Mouse (Mus musculus): ENCODE results near the gene Teddm1a.

The Teddm1a gene

GRCm38 (mm10) chr1:153900860-153901730, 9.6 kb downstream of the Teddm1a start:
- in situ Hi-C loops (cut with MboI; ENCODE audit: unreplicated experiment in 2 of 2) = no loop called here

DNA sequence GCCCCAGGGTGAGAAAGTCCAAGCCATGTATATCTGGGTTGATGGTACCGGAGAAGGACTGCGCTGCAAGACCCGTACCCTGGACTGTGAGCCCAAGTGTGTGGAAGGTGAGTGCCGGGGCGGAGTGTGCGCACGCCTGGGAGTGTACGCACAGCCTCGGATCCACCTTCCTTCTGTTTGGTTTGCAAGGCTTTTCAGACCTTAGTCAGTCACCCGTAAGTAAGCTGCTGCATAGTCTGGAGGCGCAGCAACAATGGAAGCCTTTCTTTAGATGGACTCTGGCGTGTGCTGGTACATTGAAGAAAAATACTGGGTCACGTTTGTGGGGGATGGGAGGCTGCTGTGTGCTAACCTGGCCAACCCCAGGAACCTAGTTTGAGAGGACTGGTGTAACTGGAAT, 11.5 kb downstream of the Teddm1a start:
- in situ Hi-C loops (cut with MboI; ENCODE audit: unreplicated experiment in 2 of 2) = no loop called here

GRCm38 (mm10) chr1:153904236-153904635, 12.7 kb downstream of the Teddm1a start:
- in situ Hi-C loops (cut with MboI; ENCODE audit: unreplicated experiment in 2 of 2) = no loop called here

GRCm38 (mm10) chr1:153905884-153906283, 14.3 kb downstream of the Teddm1a start:
- in situ Hi-C loops (cut with MboI; ENCODE audit: unreplicated experiment in 2 of 2) = no loop called here

DNA sequence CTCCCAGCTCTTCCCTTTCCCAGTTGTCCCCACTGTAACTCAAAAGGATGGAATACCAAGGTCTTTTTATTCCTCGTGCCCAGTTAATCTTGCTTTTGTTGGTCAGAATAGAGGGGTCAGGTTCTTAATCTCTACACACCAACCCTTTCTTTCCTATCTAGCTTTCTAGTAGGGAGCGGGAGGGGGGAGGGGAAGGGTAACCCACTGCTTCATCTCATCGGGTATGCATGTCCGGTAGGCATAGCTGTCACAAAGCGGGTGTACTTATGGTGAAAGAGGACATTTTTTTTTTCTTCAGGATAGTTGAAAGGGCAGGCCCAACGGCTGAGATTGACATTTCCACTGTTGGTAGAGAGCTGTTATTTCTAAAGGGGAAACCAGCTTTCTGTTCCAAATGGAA, 16.7 kb downstream of the Teddm1a start:
- in situ Hi-C loops (cut with MboI; ENCODE audit: unreplicated experiment in 2 of 2) = no loop called here

DNA sequence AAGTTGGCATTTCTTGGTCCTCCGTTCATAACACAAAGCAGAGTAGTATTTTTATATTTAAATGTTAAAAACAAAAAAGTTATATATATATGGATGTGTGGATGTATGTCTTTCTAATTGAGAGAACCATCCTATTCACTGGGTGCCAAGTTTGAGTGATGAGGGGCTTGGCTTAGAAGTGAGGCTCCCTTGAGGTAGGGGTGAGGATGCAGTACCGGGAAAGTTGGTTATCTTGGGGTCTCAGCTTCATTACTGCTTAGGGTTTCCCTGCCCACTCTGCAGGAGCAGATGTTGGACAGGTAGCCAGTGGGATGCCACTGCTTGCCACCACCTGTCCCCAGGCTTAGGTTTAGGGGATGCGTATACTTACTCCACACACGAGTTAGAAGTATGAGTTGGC, 17.2 kb downstream of the Teddm1a start:
- in situ Hi-C loops (cut with MboI; ENCODE audit: unreplicated experiment in 2 of 2) = no loop called here

- in situ Hi-C loops (cut with MboI; ENCODE audit: unreplicated experiment in 2 of 2) = no loop called here
Measured at GRCm38 (mm10) chr1:153909213-153909962, 17.8 kb downstream of the Teddm1a start.

GRCm38 (mm10) chr1:153909963-153910291, 18.4 kb downstream of the Teddm1a start:
- in situ Hi-C loops (cut with MboI; ENCODE audit: unreplicated experiment in 2 of 2) = no loop called here

GRCm38 (mm10) chr1:153910423-153910822, 18.9 kb downstream of the Teddm1a start:
- in situ Hi-C loops (cut with MboI; ENCODE audit: unreplicated experiment in 2 of 2) = no loop called here

GRCm38 (mm10) chr1:153911276-153911795, 19.8 kb downstream of the Teddm1a start:
- in situ Hi-C loops (cut with MboI; ENCODE audit: unreplicated experiment in 2 of 2) = no loop called here

- in situ Hi-C loops (cut with MboI; ENCODE audit: unreplicated experiment in 2 of 2) = no loop called here
Measured at GRCm38 (mm10) chr1:153913869-153914268, 22.3 kb downstream of the Teddm1a start.

GRCm38 (mm10) chr1:153918521-153919206, 27.1 kb downstream of the Teddm1a start:
- in situ Hi-C loops (cut with MboI; ENCODE audit: unreplicated experiment in 2 of 2) = no loop called here

DNA sequence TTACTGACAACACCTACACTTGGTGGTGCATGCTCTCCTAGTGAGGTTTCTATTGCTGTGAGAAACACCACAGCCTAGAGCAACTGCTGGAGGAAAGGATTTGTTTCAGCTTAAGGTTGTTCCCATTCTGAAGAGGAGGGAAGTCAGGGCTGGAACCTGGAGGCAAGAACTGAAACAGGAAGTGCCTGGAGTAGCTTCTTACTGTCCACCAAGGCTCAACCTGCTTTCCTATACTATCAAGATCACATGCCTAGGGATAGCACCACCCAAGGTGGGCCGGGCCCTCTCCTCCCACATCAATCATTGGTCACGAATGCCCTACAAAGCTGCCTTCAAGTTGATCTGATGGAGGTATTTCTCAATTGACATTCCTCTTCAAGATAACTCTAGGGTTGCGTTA, 30.1 kb downstream of the Teddm1a start:
- in situ Hi-C loops (cut with MboI; ENCODE audit: unreplicated experiment in 2 of 2) = no loop called here

DNA sequence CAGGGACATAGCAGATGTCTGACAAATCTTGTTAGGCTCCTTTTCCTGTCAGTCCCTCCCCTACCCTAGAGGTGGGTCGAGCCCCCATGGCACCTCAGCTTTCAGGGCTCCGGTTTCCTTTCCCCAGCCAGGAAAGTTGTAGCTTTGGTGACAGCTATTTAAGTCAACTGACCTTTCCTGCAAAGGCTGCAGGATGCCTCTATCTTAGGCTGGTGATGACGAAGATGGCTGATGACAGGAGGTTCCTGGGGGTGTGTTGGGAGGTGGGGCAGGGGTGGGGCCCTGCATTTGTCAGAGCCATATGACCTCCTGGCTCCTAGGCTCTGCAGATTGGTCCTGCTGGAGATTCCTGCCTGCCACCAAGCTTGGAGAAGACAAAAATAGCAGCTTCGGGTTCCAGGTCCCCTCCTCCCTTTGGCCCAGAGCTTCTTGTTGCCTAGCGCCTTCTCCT, 31.1 kb downstream of the Teddm1a start:
- in situ Hi-C loops (cut with MboI; ENCODE audit: unreplicated experiment in 2 of 2) = no loop called here

DNA sequence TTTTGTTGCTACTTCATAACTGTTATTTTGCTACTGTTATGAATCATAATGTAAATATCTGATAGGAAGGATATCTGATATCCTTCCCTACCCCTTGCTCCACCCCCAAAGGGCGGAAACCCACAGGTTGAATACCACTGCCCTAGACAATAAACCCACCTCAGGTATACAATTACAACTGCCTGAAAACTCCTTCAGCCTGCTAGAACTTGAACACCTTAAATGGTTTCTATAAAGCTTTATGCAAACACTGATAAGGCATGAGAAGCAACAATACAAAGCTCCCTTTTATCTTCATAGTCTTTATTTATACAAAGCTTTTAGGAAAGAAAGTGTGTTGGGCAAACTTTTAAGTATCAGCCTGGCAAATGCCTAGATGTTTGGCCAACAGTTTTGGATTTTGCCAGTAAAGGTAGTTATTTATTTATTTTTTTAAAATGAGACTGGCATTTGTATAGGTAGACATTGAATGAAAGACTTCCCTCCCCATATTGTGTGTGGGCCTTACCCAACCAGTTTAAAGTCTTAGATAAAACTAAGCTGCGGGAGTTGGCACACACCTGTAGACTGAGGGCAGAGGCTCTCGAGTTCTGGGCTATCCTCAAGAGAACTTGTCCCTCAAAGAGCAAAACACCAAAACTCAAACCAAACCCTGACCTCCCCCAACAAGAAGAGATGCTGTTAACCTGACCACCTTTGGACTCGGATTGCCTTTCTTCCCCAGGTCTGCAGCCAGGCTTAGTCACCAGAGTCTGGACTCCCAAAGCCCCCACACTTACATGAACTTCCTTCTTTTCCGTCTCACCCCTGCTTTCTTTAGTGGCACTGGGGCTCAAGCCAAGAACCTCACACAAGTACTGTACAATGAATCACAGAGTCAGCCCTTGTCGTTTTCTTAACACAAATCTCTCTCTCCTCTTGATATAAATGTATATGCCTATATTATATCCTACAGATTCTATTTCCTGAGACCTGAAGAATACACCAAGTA, 33.1 kb downstream of the Teddm1a start:
- in situ Hi-C loops (cut with MboI; ENCODE audit: unreplicated experiment in 2 of 2) = no loop called here

DNA sequence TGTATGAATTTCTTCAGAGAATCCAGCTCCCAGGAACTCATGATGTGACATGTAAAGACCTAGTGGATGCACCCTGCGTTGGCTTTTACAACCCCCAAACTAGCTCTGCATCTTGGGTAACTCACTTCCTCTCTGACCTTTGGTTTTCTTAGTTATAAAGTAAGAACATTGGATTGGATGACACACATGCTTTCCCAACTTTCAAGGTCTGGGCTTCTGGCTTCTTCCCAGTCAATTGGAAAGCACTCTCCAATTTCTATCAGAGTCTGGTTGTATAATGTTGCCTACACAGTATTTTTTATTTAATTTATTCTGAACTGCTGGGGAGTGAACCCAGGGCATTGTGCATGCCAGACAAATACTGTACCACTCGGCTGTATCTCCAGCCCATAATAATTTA, 38.9 kb downstream of the Teddm1a start:
- in situ Hi-C loops (cut with MboI; ENCODE audit: unreplicated experiment in 2 of 2) = no loop called here

DNA sequence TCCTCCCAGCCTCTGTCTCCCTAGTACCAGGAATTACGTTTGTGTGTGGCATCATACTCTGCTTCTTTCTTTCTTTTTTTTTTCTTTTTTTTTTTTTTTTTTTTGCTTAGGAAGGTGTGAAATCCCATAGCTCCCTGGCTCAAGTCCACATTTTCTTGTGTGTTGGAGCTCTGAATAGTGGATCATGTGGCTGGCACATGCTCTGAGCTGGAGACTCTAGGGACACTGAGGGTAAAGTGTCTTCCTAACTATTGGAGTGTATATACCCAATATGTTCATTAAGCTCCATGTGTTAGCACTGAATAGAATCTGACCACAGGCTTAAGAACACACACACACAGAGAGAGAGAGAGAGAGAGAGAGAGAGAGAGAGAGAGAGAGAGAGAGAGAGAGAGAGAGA, 42.2 kb downstream of the Teddm1a start:
- in situ Hi-C loops (cut with MboI; ENCODE audit: unreplicated experiment in 2 of 2) = no loop called here

DNA sequence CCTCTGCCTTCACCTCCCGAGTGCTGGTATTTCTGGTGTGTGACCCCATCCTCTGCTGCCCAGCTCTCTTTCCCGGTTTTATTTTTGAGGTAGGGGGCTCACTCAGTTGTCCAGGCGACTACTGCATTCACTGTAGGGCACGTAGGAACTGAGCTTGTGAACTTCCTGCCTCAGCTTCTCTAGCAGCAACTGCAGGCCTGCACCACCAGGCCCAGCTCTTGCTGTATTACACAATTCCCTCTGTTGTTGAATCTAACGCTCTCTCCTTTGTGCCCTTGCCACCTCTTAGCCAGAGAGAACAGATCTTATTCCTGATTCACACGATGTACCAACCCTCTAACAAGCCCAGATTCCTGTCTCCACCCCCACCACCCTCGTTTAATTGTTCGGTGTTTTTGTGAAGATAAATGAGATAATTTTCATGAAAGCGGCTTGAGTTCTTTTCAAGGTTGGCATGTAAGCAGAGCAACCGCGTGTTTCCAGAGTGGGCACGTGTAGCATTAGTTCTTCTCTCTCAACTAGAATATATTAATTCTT, 44.4 kb downstream of the Teddm1a start:
- in situ Hi-C loops (cut with MboI; ENCODE audit: unreplicated experiment in 2 of 2) = no loop called here

- in situ Hi-C loops (cut with MboI; ENCODE audit: unreplicated experiment in 2 of 2) = no loop called here
Measured at GRCm38 (mm10) chr1:153937025-153937424, 45.5 kb downstream of the Teddm1a start.

DNA sequence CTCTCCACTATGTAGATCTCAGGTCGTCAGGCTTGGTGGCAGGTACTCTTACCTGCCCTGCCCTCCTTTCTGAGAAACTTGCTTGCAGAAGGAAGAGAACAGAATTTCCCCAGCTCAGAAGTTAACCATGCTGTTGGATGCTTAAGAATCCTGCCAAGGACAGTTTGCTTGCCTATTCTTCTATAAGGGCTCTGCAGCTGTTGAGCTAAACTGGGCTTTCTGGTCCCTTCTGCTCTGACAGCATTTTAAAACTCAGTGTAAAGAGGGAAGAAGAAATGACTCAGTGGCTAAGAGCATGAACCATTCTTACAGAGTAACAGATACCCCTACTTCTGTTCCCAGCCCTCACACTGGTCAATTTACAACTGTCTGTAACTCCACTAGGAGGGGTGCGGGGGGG, 49.4 kb downstream of the Teddm1a start:
- in situ Hi-C loops (cut with MboI; ENCODE audit: unreplicated experiment in 2 of 2) = no loop called here

Measured in v-Abl transformed pro-B cells (cell line).